Comparison of ENCODE assay signal across 13 mouse cellular contexts in the genomic region with DNA sequence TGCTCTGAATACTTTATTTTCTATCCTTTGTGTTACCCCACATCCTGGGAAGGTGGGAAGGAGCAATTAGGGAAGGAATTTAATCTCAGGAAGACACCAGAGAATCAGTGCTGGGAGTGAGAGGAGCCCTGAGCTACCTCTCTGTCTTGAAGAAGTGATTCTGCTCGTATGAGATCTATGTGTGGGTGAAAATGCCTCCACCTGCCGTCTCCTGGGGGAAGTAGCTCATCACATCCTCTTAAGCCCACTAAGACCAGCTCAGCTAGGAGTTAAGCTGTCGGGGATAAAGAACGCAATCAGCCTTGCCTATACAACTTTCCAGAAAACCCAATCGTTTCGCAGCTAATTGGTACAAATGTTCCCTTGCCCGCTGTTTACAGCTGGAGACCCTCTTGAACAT.
DNase-seq lines count a peak whose midpoint lies in the region; ATAC-seq and TF ChIP-seq lines count a peak whose summit lies in the region.
"Had no signal": no experiment of that assay in that cellular context is flagged by ENCODE, and none has a peak within 500 bp of the region (broad histone marks: within the 10 kb centered on the region; RNA-seq: fewer than 3 reads in every experiment).

No protein-coding gene starts in this region.

- H3K4me1 ChIP-seq in lung, embryonic 14.5 days (ENCODE audit: insufficient read depth), result no peaks in the 10 kb centered on the region
- 0 out of 4 replicates have a peak, but pooled peaks cover 0 to 3% of the 10 kb centered on the region in 2 experiments for H3K4me1 ChIP-seq in CH12.LX (ENCODE audit: control insufficient read depth in 1 of 2, insufficient read depth in 2 of 2)
- no peaks in the 10 kb centered on the region for H3K4me1 ChIP-seq in midbrain, postnatal 0 days (ENCODE audit: insufficient read depth, low read length)

- TF ChIP-seq CTCF in lung, embryonic 14.5 days (IDR thresholded peaks at IDR 0.05; ENCODE audit: low read depth), result 0 out of 2 replicates have a peak, but pooled peaks have one; percentile 28
- peak in 1 of 2 experiments; percentile 49; a peak in 2 of 4 replicates for TF ChIP-seq CTCF in CH12.LX (conservative IDR thresholded peaks at IDR 0.05 in 1 of 2, IDR thresholded peaks at IDR 0.05 in 1 of 2; ENCODE audit: low read depth in 2 of 2, low read length in 2 of 2)
- no peak for TF ChIP-seq CTCF in brain, embryonic 14.5 days (IDR thresholded peaks at IDR 0.05; ENCODE audit: borderline replicate concordance, extremely low read depth, insufficient read depth, insufficient read length)
- TF ChIP-seq CTCF in midbrain, postnatal 0 days (IDR thresholded peaks at IDR 0.05), result peak; percentile 61

- no peaks in the 10 kb centered on the region for H3K79me2 ChIP-seq in CH12.LX (replicated peaks; ENCODE audit: control insufficient read depth, extremely low read depth, insufficient read depth, poor library complexity, severe bottlenecking)

- in situ Hi-C loops in CH12.LX (cut with MboI; ENCODE audit: low pct_ligation_motif_present, low pct_unique_long_range_greater_than_20kb, low sequenced_read_pairs), result no loop called here

- TF ChIP-seq POLR2A in CH12.LX (IDR thresholded peaks at IDR 0.05; ENCODE audit: low read depth, low read length), result no peak
- TF ChIP-seq POLR2A in brain, embryonic 14.5 days (IDR thresholded peaks at IDR 0.05; ENCODE audit: borderline replicate concordance, extremely low read depth, insufficient read depth, insufficient read length, poor library complexity, severe bottlenecking), result no peak

- no peaks in the 10 kb centered on the region for H3K36me3 ChIP-seq in lung, embryonic 14.5 days (ENCODE audit: insufficient read depth)
- H3K36me3 ChIP-seq in CH12.LX (replicated peaks in 1 of 2; ENCODE audit: control insufficient read depth in 1 of 2, insufficient read depth in 1 of 2, low read length in 1 of 2), result no peaks in the 10 kb centered on the region
- no peaks in the 10 kb centered on the region for H3K36me3 ChIP-seq in midbrain, postnatal 0 days (ENCODE audit: insufficient read depth, low read length)

- peak; percentile 52 for TF ChIP-seq RAD21 in CH12.LX (IDR thresholded peaks at IDR 0.05; ENCODE audit: low read depth, low read length)

- TF ChIP-seq EP300 in CH12.LX (IDR thresholded peaks at IDR 0.05; ENCODE audit: low read length), result no peak

- H3K9ac ChIP-seq in lung, embryonic 14.5 days, result no peak overlapping the region
- H3K9ac ChIP-seq in CH12.LX (ENCODE audit: insufficient read depth, low read depth), result no peak overlapping the region
- H3K9ac ChIP-seq in midbrain, postnatal 0 days (replicated peaks; ENCODE audit: low read length, poor library complexity, severe bottlenecking), result no peak overlapping the region

- H3K4me3 ChIP-seq in lung, embryonic 14.5 days (ENCODE audit: low read depth, low read length), result no peak overlapping the region
- H3K4me3 ChIP-seq in CH12.LX (replicated peaks in 1 of 3; ENCODE audit: low read depth in 2 of 3, low read length in 2 of 3, poor library complexity in 1 of 3), result no peak overlapping the region
- no peak overlapping the region for H3K4me3 ChIP-seq in midbrain, postnatal 0 days (ENCODE audit: low read depth, low read length)

- ATAC-seq in lung, embryonic 14.5 days (ENCODE audit: insufficient read depth), result no peak
- no peak for ATAC-seq in midbrain, postnatal 0 days (ENCODE audit: low FRiP score)

- dilution Hi-C loops in CH12.LX (cut with MboI; ENCODE audit: extremely low pct_ligation_motif_present, extremely low pct_unique_long_range_greater_than_20kb, low sequenced_read_pairs), result no loop called here

- no peaks in the 10 kb centered on the region for H3K27me3 ChIP-seq in lung, embryonic 14.5 days (ENCODE audit: insufficient read depth, low read length)
- H3K27me3 ChIP-seq in CH12.LX (replicated peaks), result peaks cover 2% of the 10 kb centered on the region
- no peaks in the 10 kb centered on the region for H3K27me3 ChIP-seq in midbrain, postnatal 0 days (ENCODE audit: insufficient read depth, low read length)

- no peak overlapping the region for H3K27ac ChIP-seq in lung, embryonic 14.5 days (ENCODE audit: low read depth)
- H3K27ac ChIP-seq in CH12.LX (ENCODE audit: insufficient read depth, low read depth), result no peak overlapping the region
- no peak overlapping the region for H3K27ac ChIP-seq in midbrain, postnatal 0 days (ENCODE audit: low read depth, low read length)
- H3K27ac ChIP-seq: hindbrain, embryonic 14.5 days had no signal

- 65% methylated on average over 7 of the region's 7 CpGs for WGBS in lung, embryonic 14.5 days
- WGBS in midbrain, postnatal 0 days, result 39% methylated on average over 7 of the region's 7 CpGs

- no peak overlapping the region for H3K4me2 ChIP-seq in lung, embryonic 14.5 days
- H3K4me2 ChIP-seq in CH12.LX (ENCODE audit: insufficient read depth, low read depth, poor library complexity, severe bottlenecking), result no peak overlapping the region
- H3K4me2 ChIP-seq in midbrain, postnatal 0 days (ENCODE audit: low read depth, low read length, poor library complexity, severe bottlenecking), result no peak overlapping the region
- H3K4me2 ChIP-seq: hindbrain, embryonic 14.5 days had no signal

- no peaks in the 10 kb centered on the region for H3K9me3 ChIP-seq in lung, embryonic 14.5 days (ENCODE audit: low read depth, low read length)
- H3K9me3 ChIP-seq in CH12.LX (replicated peaks; ENCODE audit: low read length), result no peaks in the 10 kb centered on the region
- no peaks in the 10 kb centered on the region for H3K9me3 ChIP-seq in midbrain, postnatal 0 days (ENCODE audit: low read length)

- no peak for DNase-seq in lung, embryonic 14.5 days
- no peak for DNase-seq in lung, postnatal 36 days
- DNase-seq in CH12.LX (ENCODE audit: extremely low read depth) (peak; percentile 21), liver (no peak)
- peak; percentile 72 for DNase-seq in brain, embryonic 14.5 days (ENCODE audit: low read depth)
- DNase-seq in midbrain, postnatal 0 days (ENCODE audit: low spot score), result no peak
- DNase-seq in cerebellum, adult 9-10 months, result no peak
- DNase-seq: adrenal gland, postnatal 14 days; cerebellum, postnatal 14 days; heart, adult 18-20 months; kidney, postnatal 4 days; right cerebral cortex, postnatal 25 days had no signal

TF ChIP-seq in CH12.LX, 34 proteins besides CTCF, POLR2A, EP300 and RAD21:
- peak; percentile 65 for TF ChIP-seq SMC3 (IDR thresholded peaks at IDR 0.05; ENCODE audit: low read depth, low read length)
- no peak for TF ChIP-seq MAFK (IDR thresholded peaks at IDR 0.05; ENCODE audit: insufficient replicate concordance, low read length)
- no peak for TF ChIP-seq CHD1 (IDR thresholded peaks at IDR 0.05; ENCODE audit: low read depth, low read length)
TF ChIP-seq in CH12.LX: peak in this region for 1.

Comparison
In these comparisons a context has a peak if more than half of its experiments do, and no peak if none do; other contexts are left out.
1. DNase-seq: peak in CH12.LX (single experiment) and brain, embryonic 14.5 days (single experiment); none in lung, embryonic 14.5 days (single experiment), lung, postnatal 36 days (single experiment), midbrain, postnatal 0 days (single experiment), liver (single experiment) and cerebellum, adult 9-10 months (single experiment).